Mouse (Mus musculus) telencephalon, adult 2 months (tissue): ENCODE measurements around the gene Olfr773.
"Not testable (repeated sequence)": the region's sequence is repeated elsewhere in the genome, so short reads cannot be mapped to it uniquely, and the experiment has no call there.

Experiments used
- DNase-seq: peaks from one replicate; pipeline ENCODE4 v3.0.0-alpha.2; 2011; ENCODE audit warnings: low read depth, low spot score

Gene Olfr773

DNA sequence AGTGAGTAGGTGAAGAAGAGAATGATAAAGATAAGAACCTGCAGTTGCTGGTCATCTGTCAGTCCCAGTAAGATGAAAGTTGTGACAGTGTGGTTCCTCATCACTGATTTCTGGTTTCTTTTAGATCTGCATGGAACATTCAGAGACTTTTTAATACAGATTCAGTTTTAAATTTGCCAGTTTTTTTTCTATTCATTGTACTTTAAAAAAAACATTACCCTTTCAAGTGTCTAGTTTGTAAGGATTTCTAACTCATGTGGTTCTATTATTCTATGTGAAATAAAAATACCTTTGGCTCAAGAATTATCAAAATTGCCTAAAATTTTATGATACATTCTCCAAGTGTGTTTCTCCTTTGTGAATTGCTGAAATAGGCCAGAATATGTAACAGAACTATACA is at the start of gene Olfr773:
TSS of gene Olfr773 (minus strand) at position 101 of the 400 bp plus-strand sequence.
- DNase-seq, result not testable (repeated sequence)

DNA sequence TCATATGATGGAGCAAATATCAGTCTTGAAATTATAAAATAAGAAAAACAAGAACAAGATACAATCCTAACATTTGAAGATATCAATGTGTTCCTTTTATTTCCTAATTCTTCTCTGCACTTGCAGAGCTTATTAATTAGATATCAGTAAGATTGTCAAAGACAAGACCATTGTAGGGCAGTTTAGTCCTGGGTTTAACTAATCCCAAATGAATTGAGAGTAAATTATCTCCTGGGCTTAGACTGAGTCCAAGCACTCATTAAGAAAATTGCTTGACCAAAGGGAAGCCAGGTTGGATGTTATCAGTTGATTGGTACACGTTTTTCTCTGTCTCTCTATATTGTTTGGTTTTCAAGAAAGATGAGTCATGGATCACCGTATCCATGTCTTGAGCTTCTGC is 48.7 kb upstream of the Olfr773 start, which contains the start of gene Olfr774:
TSS of gene Olfr774 (plus strand) at position 301 of the 400 bp plus-strand sequence.
- no peak for DNase-seq

DNA sequence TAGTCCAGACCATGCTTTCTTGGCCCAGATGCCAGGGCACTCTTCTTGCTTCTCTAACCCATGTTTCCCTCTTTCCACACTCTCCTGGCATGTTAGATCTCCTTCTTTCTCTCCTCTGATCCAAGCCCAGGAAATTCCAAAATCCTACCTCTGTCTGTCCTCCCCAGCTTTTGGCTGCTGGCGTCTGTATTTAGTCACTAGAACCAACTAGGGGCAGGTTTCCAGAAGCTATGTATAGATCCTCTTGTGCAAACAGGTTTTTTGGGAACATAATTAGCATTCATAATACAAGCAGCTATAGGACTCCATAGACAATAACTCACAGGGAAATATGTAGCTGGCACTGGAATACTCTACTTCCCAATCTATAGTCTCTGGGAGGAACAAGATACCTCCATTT is 43.5 kb upstream of the Olfr773 start:
- peak; percentile 39 for DNase-seq

DNA sequence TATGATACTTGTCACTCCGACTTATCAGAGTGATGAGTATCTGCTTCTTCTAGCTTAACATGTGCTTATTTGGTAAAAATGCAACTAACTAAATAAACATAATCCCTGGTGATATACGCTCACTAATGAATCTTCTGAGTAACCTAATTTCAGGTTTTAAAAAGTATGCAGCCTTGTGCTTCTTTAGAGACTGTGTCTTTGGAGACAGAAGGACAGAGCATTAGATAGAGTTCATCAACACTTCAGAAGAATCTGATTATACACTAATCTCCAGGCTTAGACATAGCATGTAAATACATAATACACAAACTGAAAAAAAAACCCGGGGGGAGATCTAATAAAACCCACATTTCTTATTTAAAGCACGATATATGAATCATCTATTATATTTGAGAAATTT is 9.4 kb downstream of the Olfr773 start, which contains the start of gene Olfr772:
TSS of gene Olfr772 (minus strand) at position 101 of the 400 bp plus-strand sequence.
- not testable (repeated sequence) for DNase-seq

DNA sequence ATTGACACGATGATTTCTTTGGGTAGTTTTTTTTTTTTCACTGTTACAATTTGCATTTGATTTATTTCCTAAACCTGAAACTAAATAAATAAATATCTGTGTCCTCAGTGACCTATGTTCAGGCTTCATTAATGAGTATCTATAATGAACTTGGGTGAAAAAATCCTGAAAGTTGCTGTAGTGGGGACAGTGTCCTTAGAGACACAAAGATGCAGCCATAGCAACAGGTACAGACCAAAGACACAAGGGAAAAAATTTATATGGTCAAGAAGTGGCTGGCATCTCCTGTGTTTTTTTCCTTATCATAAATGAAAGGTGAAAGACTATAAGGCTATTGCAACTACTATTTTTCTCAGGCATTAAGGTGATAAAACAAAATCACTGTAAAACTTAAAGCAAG is 22.6 kb downstream of the Olfr773 start, which contains the start of gene Olfr771:
TSS of gene Olfr771 (minus strand) at position 101 of the 400 bp plus-strand sequence.
- DNase-seq, result no peak

DNA sequence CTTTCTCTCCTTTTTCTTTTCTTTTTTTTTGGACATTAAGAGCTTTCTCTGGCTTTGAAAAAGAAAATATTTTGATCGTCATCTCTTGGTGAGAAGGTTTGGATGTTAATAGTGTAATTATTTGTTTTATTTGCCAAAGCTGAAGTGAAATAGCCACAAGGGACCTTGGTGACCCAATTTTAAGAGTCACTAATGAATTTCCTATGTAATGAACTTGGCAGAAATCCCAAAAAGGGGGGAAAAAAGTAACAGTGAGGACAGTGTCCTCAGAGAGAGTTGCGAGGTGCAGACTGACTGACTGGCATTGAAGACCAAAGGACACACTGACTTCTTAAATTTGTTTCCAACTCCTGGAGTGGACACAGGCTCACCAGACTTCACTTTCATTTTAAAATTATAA is 48.3 kb downstream of the Olfr773 start, which contains the start of gene Olfr770:
TSS of gene Olfr770 (minus strand) at position 101 of the 400 bp plus-strand sequence.
- no peak for DNase-seq
